Mouse (Mus musculus): ENCODE measurements at regions not wholly inside any gene's neighbourhood (a gene's known extent, or its start where the extent isn't known, plus 50 kb on each side); places are given as distances from the start of the nearest gene placed in this dataset. TPM values are rescaled to one million over a fixed set of nuclear protein-coding genes. Genes with fewer than 3 reads are reported as not detected.
A peak's percentile ranks its signal among the peaks of the same experiment; 100 is the strongest.

DNA sequence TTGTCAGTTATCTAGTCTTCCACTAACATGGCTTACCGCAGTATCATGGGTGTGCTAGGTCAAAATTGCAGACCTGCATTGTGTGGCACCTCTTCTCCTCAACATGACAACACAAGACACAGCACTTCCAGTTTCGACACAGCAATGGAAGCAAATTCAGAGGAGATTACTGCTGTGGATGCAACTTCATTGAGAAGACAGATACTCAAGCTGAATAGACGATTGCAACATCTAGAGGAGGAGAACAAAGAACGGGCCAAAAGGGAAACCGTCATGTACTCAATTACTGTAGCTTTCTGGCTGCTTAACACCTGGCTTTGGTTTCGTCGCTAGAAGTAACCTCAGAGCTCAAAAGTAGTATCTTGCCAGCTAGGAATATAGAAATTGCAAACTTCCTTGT is 368.4 kb downstream of the Tex13c3 start:
- no peak for ATAC-seq
- H3K36me3 ChIP-seq (ENCODE audit: control insufficient read depth, insufficient read depth) = no peaks in the 10 kb centered on the region
- no peak overlapping the region for H3K9ac ChIP-seq (ENCODE audit: low read depth, low read length)
- H3K4me1 ChIP-seq (replicated peaks; ENCODE audit: control insufficient read depth, insufficient read depth, low read length) = no peaks in the 10 kb centered on the region
- no peaks in the 10 kb centered on the region for H3K9me3 ChIP-seq (ENCODE audit: control insufficient read depth)
- H3K27me3 ChIP-seq (replicated peaks; ENCODE audit: control insufficient read depth, insufficient read depth, low read length) = no peaks in the 10 kb centered on the region
- no peak overlapping the region for H3K27ac ChIP-seq (ENCODE audit: low read depth, low read length)
- H3K4me2 ChIP-seq (replicated peaks; ENCODE audit: low read depth) = no peak overlapping the region
- no peak overlapping the region for H3K4me3 ChIP-seq (ENCODE audit: low read depth, low read length)
- no peak for TF ChIP-seq CTCF (IDR thresholded peaks at IDR 0.05; ENCODE audit: low read depth)
- 83% methylated on average over 7 of the region's 7 CpGs for WGBS

DNA sequence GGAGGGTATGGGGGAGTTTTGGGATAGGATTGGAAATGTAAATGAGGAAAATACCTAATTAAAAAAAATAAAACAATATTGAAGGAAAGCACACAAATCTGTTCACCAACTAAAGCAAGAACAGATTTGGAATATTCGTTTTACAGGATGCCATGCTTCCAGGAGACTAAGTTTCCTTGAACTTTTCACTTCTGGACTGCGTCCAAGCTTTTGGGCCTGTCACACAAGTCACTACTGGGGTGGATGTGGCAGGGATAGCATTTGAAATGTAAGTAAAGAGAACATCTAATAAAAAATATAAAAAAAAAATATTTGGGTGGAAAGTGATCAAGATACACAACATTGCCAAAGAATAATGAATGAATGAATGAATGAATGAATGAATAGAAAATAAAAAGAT is 378.2 kb downstream of the Tex13c3 start:
- H3K9ac ChIP-seq (ENCODE audit: low read depth, low read length) = no peak overlapping the region
- WGBS = 65% methylated on average over 2 of the region's 2 CpGs
- H3K4me1 ChIP-seq (replicated peaks; ENCODE audit: control insufficient read depth, insufficient read depth, low read length) = no peaks in the 10 kb centered on the region
- no peak overlapping the region for H3K4me2 ChIP-seq (replicated peaks; ENCODE audit: low read depth)
- no peak overlapping the region for H3K27ac ChIP-seq (ENCODE audit: low read depth, low read length)
- no peak for ATAC-seq
- no peak overlapping the region for H3K4me3 ChIP-seq (ENCODE audit: low read depth, low read length)
- no peak for TF ChIP-seq CTCF (IDR thresholded peaks at IDR 0.05; ENCODE audit: low read depth)
- no peaks in the 10 kb centered on the region for H3K9me3 ChIP-seq (ENCODE audit: control insufficient read depth)
- H3K36me3 ChIP-seq (ENCODE audit: control insufficient read depth, insufficient read depth) = no peaks in the 10 kb centered on the region
- no peaks in the 10 kb centered on the region for H3K27me3 ChIP-seq (replicated peaks; ENCODE audit: control insufficient read depth, insufficient read depth, low read length)

DNA sequence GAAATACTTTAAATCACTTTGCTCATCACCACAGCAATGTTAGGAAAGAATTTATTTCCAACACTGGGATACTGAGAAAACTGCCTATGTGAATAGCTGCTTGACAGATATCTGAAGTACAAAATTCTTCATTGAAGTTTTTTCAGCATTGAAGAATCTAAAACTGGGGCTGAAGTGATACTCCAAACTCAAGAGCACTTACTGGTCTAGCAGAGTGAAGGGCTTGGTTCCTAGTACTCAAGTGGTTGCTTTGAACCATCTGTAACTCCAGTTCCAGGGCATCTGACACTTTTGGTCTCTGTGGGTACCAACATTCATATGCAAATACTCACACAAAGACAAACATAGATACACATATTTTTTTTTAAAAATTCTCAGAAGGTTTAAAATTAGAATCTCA is 385.2 kb downstream of the Tex13c3 start:
- Histone ChIP-seq H3K9me3 (ENCODE audit: control insufficient read depth) (no peaks in the 10 kb centered on the region), H3K4me1 (replicated peaks; ENCODE audit: control insufficient read depth, insufficient read depth, low read length) (no peaks in the 10 kb centered on the region), H3K9ac (ENCODE audit: low read depth, low read length) (no peak overlapping the region), H3K4me3 (ENCODE audit: low read depth, low read length) (no peak overlapping the region), H3K36me3 (ENCODE audit: control insufficient read depth, insufficient read depth) (no peaks in the 10 kb centered on the region), H3K27me3 (replicated peaks; ENCODE audit: control insufficient read depth, insufficient read depth, low read length) (no peaks in the 10 kb centered on the region), H3K4me2 (replicated peaks; ENCODE audit: low read depth) (no peak overlapping the region), H3K27ac (ENCODE audit: low read depth, low read length) (no peak overlapping the region)
- no peak for ATAC-seq
- TF ChIP-seq CTCF (IDR thresholded peaks at IDR 0.05; ENCODE audit: low read depth) = no peak

DNA sequence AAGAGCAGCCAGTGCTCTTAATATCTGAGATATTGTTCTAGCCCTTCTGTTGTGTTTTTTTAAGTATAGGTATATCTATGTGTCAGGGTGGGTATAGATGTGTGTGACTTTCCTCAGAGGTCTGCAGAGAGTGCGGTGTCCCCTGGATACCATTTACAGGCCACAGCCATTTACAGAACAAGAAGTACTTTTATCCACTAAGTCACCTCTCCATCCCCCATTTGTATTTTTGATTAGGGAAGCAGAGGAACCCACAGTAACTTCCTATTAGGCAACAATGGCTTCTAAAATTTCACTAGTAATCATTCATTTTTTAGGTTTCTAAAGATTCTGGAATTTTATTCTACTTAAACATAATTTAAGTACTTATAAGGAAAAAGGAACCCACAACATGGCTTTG is 396.7 kb downstream of the Tex13c3 start:
- H3K27me3 ChIP-seq (replicated peaks; ENCODE audit: control insufficient read depth, insufficient read depth, low read length) = no peaks in the 10 kb centered on the region
- no peak overlapping the region for H3K4me3 ChIP-seq (ENCODE audit: low read depth, low read length)
- no peak for TF ChIP-seq CTCF (IDR thresholded peaks at IDR 0.05; ENCODE audit: low read depth)
- no peaks in the 10 kb centered on the region for H3K36me3 ChIP-seq (ENCODE audit: control insufficient read depth, insufficient read depth)
- 93% methylated on average over 1 of the region's 1 CpGs for WGBS
- no peak overlapping the region for H3K4me2 ChIP-seq (replicated peaks; ENCODE audit: low read depth)
- no peak for ATAC-seq
- H3K9me3 ChIP-seq (ENCODE audit: control insufficient read depth) = no peaks in the 10 kb centered on the region
- no peak overlapping the region for H3K27ac ChIP-seq (ENCODE audit: low read depth, low read length)
- H3K9ac ChIP-seq (ENCODE audit: low read depth, low read length) = no peak overlapping the region
- no peaks in the 10 kb centered on the region for H3K4me1 ChIP-seq (replicated peaks; ENCODE audit: control insufficient read depth, insufficient read depth, low read length)

GRCm38 (mm10) chrX:19080021-19080420 is 401.1 kb downstream of the Tex13c3 start:
- Histone ChIP-seq H3K9me3 (ENCODE audit: control insufficient read depth) (no peaks in the 10 kb centered on the region), H3K27me3 (replicated peaks; ENCODE audit: control insufficient read depth, insufficient read depth, low read length) (no peaks in the 10 kb centered on the region), H3K4me2 (replicated peaks; ENCODE audit: low read depth) (no peak overlapping the region), H3K27ac (ENCODE audit: low read depth, low read length) (no peak overlapping the region), H3K4me1 (replicated peaks; ENCODE audit: control insufficient read depth, insufficient read depth, low read length) (no peaks in the 10 kb centered on the region), H3K9ac (ENCODE audit: low read depth, low read length) (no peak overlapping the region), H3K4me3 (ENCODE audit: low read depth, low read length) (no peak overlapping the region), H3K36me3 (ENCODE audit: control insufficient read depth, insufficient read depth) (no peaks in the 10 kb centered on the region)
- ATAC-seq = no peak
- no peak for TF ChIP-seq CTCF (IDR thresholded peaks at IDR 0.05; ENCODE audit: low read depth)
- WGBS = 67% methylated on average over 2 of the region's 2 CpGs

MicroRNAs in the stretch of these regions (microRNA counts, 519-probe panel; counts per million panel counts)
- 3,206 counts per million, percentile 36 among the panel's probes with 10 or more counts for microRNA mmu-miR-221
- not detected for microRNA mmu-miR-222

Small RNA genes in the stretch of these regions (microRNA-seq; reads per million reads assigned to microRNA genes)
- 410 reads per million, percentile 66 among the genes with 10 or more reads in this experiment for gene Mir221
- gene Mir222 = 106 reads per million, percentile 47 among the genes with 10 or more reads in this experiment

Measured in intestine, postnatal 0 days (tissue).